Mouse (Mus musculus) ES-Bruce4 (cell line): ENCODE measurements around the gene Gpr143.

Experiments used
- CTCF ChIP-seq: IDR thresholded peaks from one replicate; pipeline ENCODE4 v1.8.1; 2011; ENCODE audit warnings: low read depth, low read length
- POLR2A ChIP-seq: IDR thresholded peaks from one replicate; pipeline ENCODE4 v1.8.1; 2011; ENCODE audit warnings: low read length; ENCODE audit not compliant: insufficient read depth

GRCm38 (mm10) chrX:152738759-152739368, 42.9 kb upstream of the Gpr143 start:
- no peak for TF ChIP-seq POLR2A
- TF ChIP-seq CTCF = no peak
